Mouse (Mus musculus): ENCODE measurements around the gene Gsdma. TPM values are rescaled to one million over a fixed set of nuclear protein-coding genes. Genes with fewer than 3 reads are reported as not detected.

Gsdma gene
- polyA plus RNA-seq, 1 experiment from 2014 or later, result not detected

DNA sequence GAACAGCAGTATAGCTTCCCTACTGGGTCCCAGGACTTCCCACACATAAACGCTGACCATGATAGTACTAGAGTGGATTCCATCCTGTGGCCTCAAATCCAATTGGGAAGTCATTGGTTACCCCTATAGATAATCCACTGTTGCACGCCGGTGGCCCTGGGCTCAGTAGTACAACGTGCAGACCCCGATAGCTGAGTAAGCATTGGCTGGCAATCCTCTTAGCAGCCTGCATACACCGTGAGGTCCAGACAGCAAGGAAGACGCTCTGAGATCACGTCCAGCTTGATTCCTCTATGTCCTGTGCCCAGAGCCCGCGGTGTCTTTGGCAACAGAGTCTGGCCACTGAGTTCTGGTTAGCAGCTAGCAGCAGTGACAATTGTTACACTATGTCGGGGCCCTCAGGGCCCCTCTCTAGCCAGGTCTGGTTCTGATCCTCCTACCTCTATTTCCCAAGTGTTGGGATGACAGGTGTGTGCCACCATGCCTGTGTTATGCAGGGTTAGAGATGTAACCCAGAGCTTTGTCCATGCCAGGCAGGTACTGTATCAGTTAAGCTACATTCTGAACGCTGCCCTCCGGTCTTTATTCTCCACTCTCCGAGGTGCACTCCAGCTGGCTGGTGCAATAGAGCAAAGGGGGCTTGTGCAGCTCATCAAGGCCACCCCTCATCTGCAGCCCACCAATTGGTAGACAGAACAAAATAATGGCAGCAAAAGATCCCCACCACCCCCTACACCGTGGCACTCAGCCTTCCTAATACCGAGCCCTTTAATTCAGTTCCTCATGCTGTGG is 34.9 kb downstream of the Gsdma start:
- no peaks in the 10 kb centered on the region for H3K9me3 ChIP-seq (ENCODE audit: low read depth, low read length)
- no peaks in the 10 kb centered on the region for H3K4me1 ChIP-seq (ENCODE audit: insufficient read depth)
- peaks cover 27% of the 10 kb centered on the region for H3K36me3 ChIP-seq (ENCODE audit: insufficient read depth)
- no peak overlapping the region for H3K4me3 ChIP-seq (ENCODE audit: low read depth, low read length)
- H3K27me3 ChIP-seq (ENCODE audit: insufficient read depth, low read length), result no peaks in the 10 kb centered on the region
- no peak for TF ChIP-seq CTCF (IDR thresholded peaks at IDR 0.05; ENCODE audit: low read depth)
- H3K9ac ChIP-seq, result no peak overlapping the region
- no peak for DNase-seq
- no peak overlapping the region for H3K4me2 ChIP-seq
- 84% methylated on average over 16 of the region's 16 CpGs for WGBS
- no peak overlapping the region for H3K27ac ChIP-seq (ENCODE audit: low read depth)
- no peak for ATAC-seq (ENCODE audit: insufficient read depth)

- no peak overlapping the region for H3K4me3 ChIP-seq (ENCODE audit: low read depth, low read length)
- no peaks in the 10 kb centered on the region for H3K27me3 ChIP-seq (ENCODE audit: insufficient read depth, low read length)
- no peak overlapping the region for H3K4me2 ChIP-seq
- no peaks in the 10 kb centered on the region for H3K4me1 ChIP-seq (ENCODE audit: insufficient read depth)
- ATAC-seq (ENCODE audit: insufficient read depth) (peak; percentile 57; the same call in 1 of the 2 replicates), DNase-seq (peak; percentile 85)
- 27% methylated on average over 4 of the region's 4 CpGs for WGBS
- no peaks in the 10 kb centered on the region for H3K9me3 ChIP-seq (ENCODE audit: low read depth, low read length)
- peak; percentile 92 for TF ChIP-seq CTCF (IDR thresholded peaks at IDR 0.05; ENCODE audit: low read depth)
- H3K36me3 ChIP-seq (ENCODE audit: insufficient read depth), result peaks cover 27% of the 10 kb centered on the region
- no peak overlapping the region for H3K9ac ChIP-seq
- no peak overlapping the region for H3K27ac ChIP-seq (ENCODE audit: low read depth)
Measured at GRCm38 (mm10) chr11:98699911-98700310, 35.8 kb downstream of the Gsdma start.

- Histone ChIP-seq H3K9ac (no peak within 1 kb of the TSS), H3K36me3 (ENCODE audit: insufficient read depth) (peaks cover 27% of the 10 kb centered on the region), H3K4me2 (no peak within 1 kb of the TSS), H3K4me1 (ENCODE audit: insufficient read depth) (no peaks in the 10 kb centered on the region), H3K27ac (ENCODE audit: low read depth) (no peak within 1 kb of the TSS), H3K27me3 (ENCODE audit: insufficient read depth, low read length) (no peaks in the 10 kb centered on the region), H3K9me3 (ENCODE audit: low read depth, low read length) (no peaks in the 10 kb centered on the region), H3K4me3 (ENCODE audit: low read depth, low read length) (no peak within 1 kb of the TSS)
- no peak for DNase-seq
- ATAC-seq (ENCODE audit: insufficient read depth), result no peak
- WGBS, result 36% methylated on average over 10 of the region's 10 CpGs
- no peak for TF ChIP-seq CTCF (IDR thresholded peaks at IDR 0.05; ENCODE audit: low read depth)
Measured at GRCm38 (mm10) chr11:98701213-98701670, 37.1 kb downstream of the Gsdma start, which contains the start of gene Csf3. Gene Csf3 (plus strand): TSS chr11:98701263.

GRCm38 (mm10) chr11:98702323-98702722 is 38.2 kb downstream of the Gsdma start:
- no peak overlapping the region for H3K4me2 ChIP-seq
- peaks cover 31% of the 10 kb centered on the region for H3K36me3 ChIP-seq (ENCODE audit: insufficient read depth)
- no peak overlapping the region for H3K9ac ChIP-seq
- no peak overlapping the region for H3K27ac ChIP-seq (ENCODE audit: low read depth)
- ATAC-seq (ENCODE audit: insufficient read depth), result no peak
- H3K4me3 ChIP-seq (ENCODE audit: low read depth, low read length), result no peak overlapping the region
- no peak for TF ChIP-seq CTCF (IDR thresholded peaks at IDR 0.05; ENCODE audit: low read depth)
- no peak for DNase-seq
- no peaks in the 10 kb centered on the region for H3K27me3 ChIP-seq (ENCODE audit: insufficient read depth, low read length)
- H3K4me1 ChIP-seq (ENCODE audit: insufficient read depth), result peaks cover under 1% of the 10 kb centered on the region; the same call in 1 of the 2 replicates
- WGBS, result 68% methylated on average over 5 of the region's 5 CpGs
- H3K9me3 ChIP-seq (ENCODE audit: low read depth, low read length), result no peaks in the 10 kb centered on the region

DNA sequence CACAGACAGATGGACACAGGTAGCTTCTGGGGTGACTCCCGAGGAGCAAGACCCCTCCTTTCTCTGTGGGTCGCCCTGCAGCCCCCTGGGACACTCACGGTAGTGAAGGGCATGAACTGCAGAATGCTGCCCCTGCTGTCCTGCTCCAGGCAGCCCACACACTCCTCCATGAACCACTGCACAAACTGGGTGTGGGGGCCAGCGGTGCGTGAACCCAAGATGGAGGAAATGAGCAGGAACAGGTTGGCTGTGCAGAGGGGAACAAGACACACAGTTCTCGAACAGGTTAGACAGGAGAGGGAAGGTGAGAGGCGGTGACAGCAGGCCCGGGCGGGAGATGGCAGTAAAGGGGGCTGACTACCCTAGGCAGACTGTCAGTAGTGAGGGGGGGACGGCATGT is 40.9 kb downstream of the Gsdma start:
- no peak overlapping the region for H3K9ac ChIP-seq
- no peak overlapping the region for H3K27ac ChIP-seq (ENCODE audit: low read depth)
- H3K4me3 ChIP-seq (ENCODE audit: low read depth, low read length), result no peak overlapping the region
- no peak overlapping the region for H3K4me2 ChIP-seq
- 82% methylated on average over 10 of the region's 10 CpGs for WGBS
- no peaks in the 10 kb centered on the region for H3K9me3 ChIP-seq (ENCODE audit: low read depth, low read length)
- H3K36me3 ChIP-seq (ENCODE audit: insufficient read depth), result peaks cover 51% of the 10 kb centered on the region
- H3K27me3 ChIP-seq (ENCODE audit: insufficient read depth, low read length), result no peaks in the 10 kb centered on the region
- ATAC-seq (ENCODE audit: insufficient read depth) (no peak), DNase-seq (no peak)
- peaks cover 22% of the 10 kb centered on the region for H3K4me1 ChIP-seq (ENCODE audit: insufficient read depth)
- TF ChIP-seq CTCF (IDR thresholded peaks at IDR 0.05; ENCODE audit: low read depth), result no peak

DNA sequence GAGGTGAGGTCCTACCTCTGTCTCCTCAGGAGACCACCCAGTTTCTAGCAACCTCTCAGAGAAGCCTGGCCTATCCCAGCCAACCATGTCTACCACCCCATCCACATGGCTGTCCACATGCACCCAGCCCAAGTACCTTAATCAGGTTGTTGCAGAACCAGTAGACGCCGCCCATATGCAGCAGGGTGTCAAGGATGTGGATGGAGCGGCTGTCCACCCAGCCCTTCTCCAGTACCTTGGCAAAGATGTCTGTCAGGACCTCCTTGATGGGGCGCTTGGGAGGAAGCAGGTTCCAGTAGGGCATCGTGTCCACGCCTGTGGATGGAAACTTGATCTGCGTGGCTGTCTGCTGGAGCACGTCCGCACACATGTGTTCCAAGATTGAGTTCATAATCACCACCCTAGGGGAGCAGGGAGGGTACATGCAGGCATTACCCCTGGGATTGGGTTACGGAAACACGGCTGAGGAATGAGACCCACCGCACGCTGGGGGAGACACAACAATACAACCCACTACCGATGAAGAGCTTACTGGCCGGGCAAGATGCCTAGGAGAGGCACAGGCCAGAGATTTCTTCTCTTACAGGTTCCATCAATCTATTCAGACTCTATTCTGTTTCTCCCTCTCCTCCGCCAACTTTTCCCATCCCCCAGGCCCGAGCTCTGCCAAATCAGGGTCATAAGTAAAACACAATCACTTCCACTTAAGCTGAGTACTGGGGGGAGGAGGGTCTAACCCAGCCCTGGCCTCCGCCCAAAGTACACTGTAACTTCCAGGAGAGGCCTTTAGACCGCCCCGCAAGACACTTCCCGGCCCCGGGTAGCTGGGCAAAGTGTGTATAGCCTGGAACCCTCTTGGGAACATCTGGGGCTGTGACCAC is 43.5 kb downstream of the Gsdma start:
- TF ChIP-seq CTCF (IDR thresholded peaks at IDR 0.05; ENCODE audit: low read depth), result no peak
- peaks cover 24% of the 10 kb centered on the region for H3K4me1 ChIP-seq (ENCODE audit: insufficient read depth)
- peak; percentile 88 for DNase-seq
- WGBS, result 61% methylated on average over 22 of the region's 22 CpGs
- H3K4me2 ChIP-seq, result peak overlapping the region; percentile 23; the same call in 1 of the 2 replicates
- H3K27ac ChIP-seq (ENCODE audit: low read depth), result peak overlapping the region; percentile 86
- no peak overlapping the region for H3K4me3 ChIP-seq (ENCODE audit: low read depth, low read length)
- no peak overlapping the region for H3K9ac ChIP-seq
- H3K9me3 ChIP-seq (ENCODE audit: low read depth, low read length), result no peaks in the 10 kb centered on the region
- H3K36me3 ChIP-seq (ENCODE audit: insufficient read depth), result peaks cover 60% of the 10 kb centered on the region
- H3K27me3 ChIP-seq (ENCODE audit: insufficient read depth, low read length), result no peaks in the 10 kb centered on the region
- peak; percentile 64 for ATAC-seq (ENCODE audit: insufficient read depth)

Measured in lung, embryonic 14.5 days (tissue).